ENCODE assay signal across 13 mouse cellular contexts in genomic region chr11:90727354-90728125, GRCm38 (mm10). TPM values are rescaled to one million over a fixed set of nuclear protein-coding genes. Genes with fewer than 3 reads are reported as not detected.
A peak's percentile ranks its signal among the peaks of the same experiment; 100 is the strongest.
DNase-seq lines count a peak whose midpoint lies in the region; ATAC-seq lines count a peak whose summit lies in the region.
"Had no signal": no experiment of that assay in that cellular context is flagged by ENCODE, and none has a peak within 500 bp of the region (broad histone marks: within the 10 kb centered on the region; RNA-seq: fewer than 3 reads in every experiment).

No protein-coding gene starts in this region.

- peak; percentile 90 for DNase-seq in heart, embryonic 10.5 days (ENCODE audit: low spot score)
- no peak for DNase-seq in heart, postnatal 10 days
- DNase-seq in spleen, adult 12 weeks (ENCODE audit: low spot score): peak; percentile 43
- no peak for DNase-seq in spleen, adult 18-20 months
- no peak for DNase-seq in kidney, postnatal 36 days
- DNase-seq in testis, postnatal 10 days (ENCODE audit: low spot score): no peak
- no peak for DNase-seq in midbrain, embryonic 14.5 days
- DNase-seq: adrenal gland, postnatal 25 days; cerebellum, postnatal 36 days; kidney, postnatal 25 days; thymus, adult 2 months had no signal

- intact Hi-C loops in heart, postnatal 10 days (cut with DNase I): no loop called here

- H3K4me3 ChIP-seq in heart, embryonic 10.5 days: peak overlapping the region; percentile 22
- no peak overlapping the region for H3K4me3 ChIP-seq in midbrain, embryonic 14.5 days (replicated peaks; ENCODE audit: low read depth, low read length)

- H3K36me3 ChIP-seq in heart, embryonic 10.5 days: no peaks in the 10 kb centered on the region
- H3K36me3 ChIP-seq in midbrain, embryonic 14.5 days (ENCODE audit: control insufficient read depth, insufficient read depth, low read length): no peaks in the 10 kb centered on the region

- peak; percentile 62 for ATAC-seq in megakaryocyte, adult 5-6 weeks (ENCODE audit: poor library complexity, severe bottlenecking)
- no peak for ATAC-seq in midbrain, embryonic 14.5 days (ENCODE audit: low FRiP score, low TSS enrichment)
- ATAC-seq: hindbrain, postnatal 0 days had no signal

- no peak overlapping the region for H3K4me2 ChIP-seq in midbrain, embryonic 14.5 days (ENCODE audit: low read length)

- H3K27ac ChIP-seq in heart, embryonic 10.5 days: peak overlapping the region; percentile 81
- no peak overlapping the region for H3K27ac ChIP-seq in midbrain, embryonic 14.5 days (replicated peaks; ENCODE audit: low read depth, low read length)
- H3K27ac ChIP-seq: hindbrain, postnatal 0 days had no signal

- H3K9me3 ChIP-seq in heart, embryonic 10.5 days: no peaks in the 10 kb centered on the region
- no peaks in the 10 kb centered on the region for H3K9me3 ChIP-seq in midbrain, embryonic 14.5 days (ENCODE audit: control insufficient read depth, low read length)

- H3K4me1 ChIP-seq in heart, embryonic 10.5 days: peaks cover 40% of the 10 kb centered on the region
- no peaks in the 10 kb centered on the region for H3K4me1 ChIP-seq in midbrain, embryonic 14.5 days (ENCODE audit: control insufficient read depth, insufficient read depth, low read length)

- WGBS in heart, embryonic 10.5 days: 29% methylated on average over 10 of the region's 10 CpGs
- WGBS in midbrain, embryonic 14.5 days: 81% methylated on average over 10 of the region's 10 CpGs

- H3K27me3 ChIP-seq in heart, embryonic 10.5 days (ENCODE audit: insufficient read depth, poor library complexity, severe bottlenecking): no peaks in the 10 kb centered on the region
- H3K27me3 ChIP-seq in midbrain, embryonic 14.5 days (ENCODE audit: control insufficient read depth, insufficient read depth, low read length): no peaks in the 10 kb centered on the region

- H3K9ac ChIP-seq in midbrain, embryonic 14.5 days (replicated peaks; ENCODE audit: low read length): no peak overlapping the region

RNA-seq across cellular contexts. Expression of gene Tom1l1, which starts 39.4 kb away (rescaled TPM):
- polyA plus RNA-seq in heart, embryonic 10.5 days (2016; fragmentation: Nextera tagmentation; extraction: Ambion mirVana): 37.9 and 44.6 TPM in 2 replicates
- 10 to 100 TPM; 16.2 to 18.5 TPM for total RNA-seq in heart, postnatal 10 days (2021)
- total RNA-seq in megakaryocyte, adult 5-6 weeks (2015): 0.47 and 1.3 TPM in 2 replicates
- 2.2 and 5.9 TPM in 2 replicates for total RNA-seq in megakaryocyte, adult 5-6 weeks (2017)
- polyA plus RNA-seq in midbrain, embryonic 14.5 days (2014; fragmentation: Nextera tagmentation; extraction: Ambion mirVana): 13.5 and 16.9 TPM in 2 replicates

Comparison
In these comparisons a context has a peak if more than half of its experiments do, and no peak if none do; other contexts are left out.
1. DNase-seq: peak in heart, embryonic 10.5 days (single experiment) and spleen, adult 12 weeks (single experiment); none in heart, postnatal 10 days (0 of 2), spleen, adult 18-20 months (0 of 2), kidney, postnatal 36 days (0 of 2), testis, postnatal 10 days (single experiment) and midbrain, embryonic 14.5 days (single experiment).